Mouse (Mus musculus) megakaryocyte, embryonic 14.5 days (primary cell): ENCODE measurements around the gene Hoxa7. TPM values are rescaled to one million over a fixed set of nuclear protein-coding genes. Genes with fewer than 3 reads are reported as not detected.

Source experiments
- H3K27me3 ChIP-seq: replicated peaks from 2 replicates; pipeline ENCODE3; 2012; ENCODE audit warnings: inconsistent platforms
- H3K36me3 ChIP-seq: replicated peaks from 2 replicates; pipeline ENCODE3; 2012; ENCODE audit warnings: low read length, inconsistent platforms, mixed read lengths
- H3K4me1 ChIP-seq: 2 replicates; pipeline ENCODE4 v1.6.1; 2012; ENCODE audit warnings: inconsistent platforms
- H3K4me3 ChIP-seq: replicated peaks from 2 replicates; pipeline ENCODE3; 2012; ENCODE audit warnings: moderate library complexity, mild to moderate bottlenecking, inconsistent platforms
- H3K9me3 ChIP-seq: 2 replicates; pipeline ENCODE4 v1.6.1; 2012; ENCODE audit warnings: inconsistent platforms
- FLI1 ChIP-seq: IDR thresholded peaks from 2 replicates; pipeline ENCODE4 v1.6.1; 2012; ENCODE audit warnings: low read length, inconsistent platforms, mixed read lengths
- GATA1 ChIP-seq: IDR thresholded peaks from 3 replicates; pipeline ENCODE4 v1.6.1; 2012; ENCODE audit warnings: mixed read lengths, low read length, inconsistent platforms, borderline replicate concordance
- polyA plus RNA-seq: library from polyadenylated mRNA; stranded (reverse); fragments of >175 nt; gene quantifications from 2 replicates; pipeline ENCODE4 v1.2.3, GENCODE M21; 2012; ENCODE audit warnings: low replicate concordance; ENCODE audit not compliant: insufficient read depth

Gene Hoxa7
- polyA plus RNA-seq, 1 experiment, result 2.8 TPM

DNA sequence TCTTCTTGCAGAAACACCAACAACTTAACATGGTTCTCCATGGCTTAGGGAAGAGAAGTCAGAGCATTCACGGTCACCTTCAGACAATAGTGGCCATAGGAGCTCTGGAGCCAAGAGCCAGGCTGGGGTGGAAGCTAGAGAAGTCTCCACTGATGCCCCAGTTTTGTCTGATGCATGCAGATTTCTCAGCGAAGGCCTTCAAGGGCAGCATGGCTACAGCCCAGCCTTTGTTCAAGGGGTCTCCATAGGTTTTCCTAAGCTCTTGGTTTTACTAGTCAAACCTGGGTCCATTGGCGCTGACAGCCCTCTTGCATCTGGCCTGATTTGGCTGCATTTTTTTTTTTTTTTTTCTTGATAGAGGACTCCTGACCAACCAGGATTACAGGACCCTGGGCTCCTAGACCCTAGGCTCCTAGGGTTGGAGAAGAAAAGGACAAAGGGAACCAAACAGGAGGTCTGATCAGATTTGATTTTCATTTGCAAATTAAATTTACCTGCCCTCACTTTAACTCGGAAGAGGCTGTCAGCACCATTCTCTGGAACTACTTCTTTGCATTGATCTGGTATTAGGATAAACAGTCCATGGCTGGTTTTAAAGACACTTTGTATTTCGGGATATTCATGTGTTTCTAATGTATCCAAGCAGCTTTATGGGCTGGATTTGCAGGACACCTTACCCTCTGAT, 42.6 kb upstream of the Hoxa7 start:
- Histone ChIP-seq H3K4me3 (no peak overlapping the region), H3K36me3 (no peaks in the 10 kb centered on the region), H3K27me3 (peaks cover 98% of the 10 kb centered on the region), H3K9me3 (peaks cover 7% of the 10 kb centered on the region; the same call in 1 of the 2 replicates), H3K4me1 (peaks cover 45% of the 10 kb centered on the region)
- TF ChIP-seq GATA1 (no peak), FLI1 (no peak)

DNA sequence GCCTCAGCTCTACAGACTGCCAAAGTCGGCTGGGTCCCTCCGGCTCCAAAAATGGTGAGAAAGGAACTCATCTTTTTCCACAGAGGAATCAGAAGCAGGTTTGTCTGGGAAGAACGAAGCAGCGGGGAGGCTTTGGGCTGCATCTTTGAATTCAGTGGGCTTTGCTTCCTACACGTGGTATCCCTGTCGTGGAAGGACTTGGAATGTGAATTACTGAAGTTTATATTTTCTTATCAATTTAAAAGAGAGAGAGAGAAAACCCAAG, 41.6 kb upstream of the Hoxa7 start:
- TF ChIP-seq FLI1, result no peak
- no peak for TF ChIP-seq GATA1
- H3K4me1 ChIP-seq, result peaks cover 49% of the 10 kb centered on the region
- peaks cover 98% of the 10 kb centered on the region for H3K27me3 ChIP-seq
- H3K9me3 ChIP-seq, result peaks cover 7% of the 10 kb centered on the region; the same call in 1 of the 2 replicates
- H3K36me3 ChIP-seq, result no peaks in the 10 kb centered on the region
- no peak overlapping the region for H3K4me3 ChIP-seq

DNA sequence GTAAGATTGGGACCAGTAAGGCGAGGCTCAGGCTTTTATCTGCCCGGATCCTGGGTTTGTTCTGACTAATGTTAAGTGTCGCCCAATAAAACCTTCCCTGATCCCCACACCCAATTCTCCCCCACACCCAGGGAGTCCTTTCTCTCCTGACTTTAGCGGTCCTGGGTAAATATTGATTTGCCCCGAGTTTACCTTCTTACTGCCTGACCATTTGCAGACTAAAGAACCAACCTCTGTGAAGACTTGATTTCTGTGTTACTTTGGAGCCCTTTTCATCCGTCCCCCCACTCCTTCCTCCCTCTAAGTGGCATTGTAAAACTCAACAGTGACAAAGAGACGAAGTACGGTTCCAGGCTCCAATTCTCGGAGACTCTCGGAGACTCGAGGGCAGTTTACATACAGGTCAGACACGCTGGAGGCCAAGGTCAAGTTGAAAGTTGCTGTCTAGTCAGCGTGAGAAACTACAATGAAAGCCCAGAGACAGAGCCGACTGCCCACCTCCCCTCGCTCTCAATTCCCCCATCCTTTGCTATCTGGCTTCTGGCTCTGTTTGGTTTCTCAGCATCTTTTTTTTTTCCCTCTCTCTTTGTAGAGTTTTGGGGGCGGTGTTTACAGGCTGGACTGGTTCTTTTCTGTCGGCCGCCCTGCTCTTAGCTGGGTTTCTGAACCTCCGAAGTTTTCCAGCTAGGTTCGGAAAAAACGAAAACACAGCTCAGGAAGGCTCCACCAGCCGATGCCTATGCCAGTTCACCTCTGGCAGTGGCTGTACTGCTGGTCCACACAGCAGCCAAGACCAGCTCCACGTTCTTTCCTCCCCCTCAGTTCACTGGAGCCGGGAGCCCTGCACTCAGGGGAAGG, 41.0 kb upstream of the Hoxa7 start:
- H3K27me3 ChIP-seq, result peaks cover 97% of the 10 kb centered on the region
- H3K36me3 ChIP-seq, result no peaks in the 10 kb centered on the region
- TF ChIP-seq GATA1 (no peak), FLI1 (no peak)
- H3K4me3 ChIP-seq, result peak overlapping the region; percentile 55
- H3K9me3 ChIP-seq, result peaks cover 7% of the 10 kb centered on the region; the same call in 1 of the 2 replicates
- H3K4me1 ChIP-seq, result peaks cover 49% of the 10 kb centered on the region

DNA sequence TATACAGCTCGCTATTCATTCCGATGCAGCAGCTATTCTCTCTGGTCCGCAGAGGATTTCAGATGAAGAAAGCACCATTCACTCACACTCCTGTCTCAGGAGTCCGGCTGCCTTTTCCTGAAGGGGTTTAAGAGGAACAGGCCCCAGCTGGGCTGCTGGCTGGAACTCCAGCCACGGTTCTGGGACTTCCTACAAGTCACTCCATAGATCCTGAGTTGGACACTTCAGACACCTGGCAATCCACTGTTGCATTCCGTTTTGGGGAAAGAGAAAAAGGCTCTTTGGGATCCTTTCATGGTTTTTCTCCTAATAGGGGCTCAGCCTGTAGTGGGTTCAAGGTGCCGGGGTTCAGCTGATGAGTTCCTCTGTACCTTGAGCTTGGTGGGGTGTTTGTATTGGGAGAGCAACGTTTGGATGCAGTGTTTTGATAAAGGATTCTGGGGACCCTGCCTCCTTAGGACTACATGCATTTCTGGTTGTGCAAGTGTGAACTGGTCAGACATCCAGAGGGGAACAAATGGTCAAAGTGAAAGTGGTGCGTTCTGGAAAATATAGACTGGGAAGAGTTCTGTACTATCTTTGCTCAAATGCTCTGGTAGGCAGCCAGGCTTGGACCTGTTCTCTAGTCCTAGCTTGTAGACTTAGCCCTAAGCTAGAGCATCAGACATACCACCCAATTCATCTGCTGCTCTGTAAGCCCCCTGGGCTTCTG, 40.3 kb upstream of the Hoxa7 start:
- H3K4me3 ChIP-seq, result peak overlapping the region; percentile 55
- peaks cover 7% of the 10 kb centered on the region; the same call in 1 of the 2 replicates for H3K9me3 ChIP-seq
- TF ChIP-seq GATA1 (no peak), FLI1 (no peak)
- H3K27me3 ChIP-seq, result peaks cover 96% of the 10 kb centered on the region
- peaks cover 49% of the 10 kb centered on the region for H3K4me1 ChIP-seq
- no peaks in the 10 kb centered on the region for H3K36me3 ChIP-seq

DNA sequence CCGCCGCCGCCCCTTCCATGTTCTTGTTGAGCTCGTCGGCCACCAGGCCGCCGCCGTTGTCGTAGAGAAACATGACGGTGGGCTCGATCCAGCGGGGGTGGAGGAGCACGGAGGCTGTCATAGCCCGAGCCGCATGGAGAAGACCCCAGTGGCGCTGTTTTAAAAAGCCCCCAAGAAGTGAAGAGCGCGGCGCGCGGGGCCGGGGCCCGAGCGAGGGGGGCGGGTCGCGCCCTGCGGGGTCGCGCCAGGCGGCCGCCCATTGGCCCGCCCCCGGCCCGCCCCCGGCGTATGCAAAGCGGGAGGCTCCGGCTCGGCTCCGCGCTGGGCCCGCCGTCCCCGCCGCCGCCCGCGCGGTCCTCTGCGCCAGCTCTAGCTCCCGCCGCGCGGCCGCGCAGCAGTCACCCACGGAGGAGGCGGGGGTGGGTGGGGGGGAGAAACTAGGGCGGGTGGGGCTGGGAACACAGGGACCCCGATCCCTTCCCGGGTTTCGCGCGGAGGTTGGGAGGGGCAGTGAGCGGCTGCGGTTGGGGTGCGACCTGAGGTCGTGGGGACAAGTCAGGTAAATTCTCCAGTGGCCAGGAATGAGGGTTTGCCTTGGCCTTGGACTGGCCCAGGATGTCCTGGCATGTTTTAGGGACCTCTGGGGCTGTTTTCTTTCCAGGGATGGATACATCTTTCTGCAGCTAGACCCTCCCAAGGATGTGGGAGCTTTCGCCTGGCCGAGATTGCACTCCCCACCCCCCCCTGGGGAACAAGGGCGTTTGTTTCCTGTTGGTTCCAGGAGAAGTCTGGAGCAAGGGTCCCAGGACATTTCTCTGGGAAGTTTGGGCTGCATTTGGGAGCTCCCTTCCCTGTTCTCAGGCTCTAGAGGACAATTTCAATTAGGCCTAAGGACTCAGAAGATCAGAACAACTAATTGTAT, 39.3 kb upstream of the Hoxa7 start, which contains the start of gene Hoxa13:
Gene Hoxa13, minus strand, starts transcription at position 227 of the 922 bp plus-strand sequence.
- Histone ChIP-seq H3K36me3 (no peaks in the 10 kb centered on the region), H3K9me3 (peaks cover 7% of the 10 kb centered on the region; the same call in 1 of the 2 replicates), H3K4me3 (peak within 1 kb of the TSS; percentile 87), H3K4me1 (peaks cover 45% of the 10 kb centered on the region), H3K27me3 (peaks cover 94% of the 10 kb centered on the region)
- no peak for TF ChIP-seq GATA1
- no peak for TF ChIP-seq FLI1

DNA sequence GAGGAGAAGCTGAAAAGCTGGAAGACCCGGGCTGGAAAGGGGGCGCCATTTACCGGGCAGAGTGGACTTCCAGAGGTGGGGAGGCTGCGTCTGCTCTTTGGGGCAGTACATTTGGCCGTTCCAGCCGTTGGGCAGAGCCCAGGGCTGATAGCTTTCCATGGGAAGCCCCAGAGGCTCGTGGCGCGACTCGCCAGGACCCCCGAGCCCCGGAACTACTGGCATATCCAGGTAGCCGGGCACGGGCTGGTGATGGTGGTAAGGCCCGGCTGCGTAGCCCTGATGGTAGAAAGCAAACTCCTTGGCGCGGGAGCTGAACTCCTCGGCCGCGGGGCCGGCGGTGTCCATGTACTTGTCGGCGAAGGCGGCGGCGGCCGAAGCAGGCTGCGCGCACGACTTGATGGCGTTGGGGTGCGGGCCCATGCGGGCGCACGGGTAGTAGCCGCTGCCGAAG, 38.2 kb upstream of the Hoxa7 start:
- Histone ChIP-seq H3K4me1 (peaks cover 38% of the 10 kb centered on the region), H3K36me3 (no peaks in the 10 kb centered on the region), H3K9me3 (no peaks in the 10 kb centered on the region), H3K27me3 (peaks cover 91% of the 10 kb centered on the region), H3K4me3 (peak overlapping the region; percentile 70)
- TF ChIP-seq FLI1, result no peak
- no peak for TF ChIP-seq GATA1

DNA sequence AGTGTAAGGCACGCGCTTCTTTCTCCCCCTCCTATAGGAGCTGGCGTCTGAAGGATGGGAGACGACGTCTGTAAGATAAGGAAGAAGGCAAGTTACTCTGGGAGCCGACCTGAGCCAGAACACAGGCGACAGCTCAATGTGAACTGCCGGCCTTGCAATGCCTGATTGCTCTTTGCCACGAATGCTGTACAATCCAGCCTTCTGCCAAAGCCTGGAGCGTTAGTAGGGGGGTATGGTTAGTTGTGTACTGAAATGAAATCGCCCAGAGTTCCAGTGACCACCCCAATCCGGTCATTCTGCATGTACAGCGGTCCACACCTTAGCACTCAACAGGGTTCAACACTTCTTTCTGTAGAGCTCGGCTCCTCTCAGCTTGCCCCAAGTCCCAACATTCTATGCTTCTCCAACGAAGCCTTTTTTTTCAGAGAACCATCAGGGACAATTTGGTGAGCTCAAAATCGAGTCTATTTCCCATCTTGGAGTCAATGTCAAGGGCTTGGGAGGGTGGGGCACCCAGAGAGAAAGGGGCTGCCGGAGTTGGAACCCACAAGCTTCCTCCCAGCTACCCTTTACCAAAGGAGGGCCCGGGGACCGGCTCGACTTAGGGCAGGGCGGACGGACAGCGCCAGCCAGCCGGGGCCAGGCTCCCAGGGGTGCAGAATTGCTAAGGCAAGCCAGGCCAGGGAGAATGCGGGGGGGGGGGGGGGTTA, 37.6 kb upstream of the Hoxa7 start:
- H3K27me3 ChIP-seq, result peaks cover 89% of the 10 kb centered on the region
- no peaks in the 10 kb centered on the region for H3K36me3 ChIP-seq
- TF ChIP-seq FLI1 (no peak), GATA1 (no peak)
- peaks cover 39% of the 10 kb centered on the region for H3K4me1 ChIP-seq
- H3K9me3 ChIP-seq, result no peaks in the 10 kb centered on the region
- no peak overlapping the region for H3K4me3 ChIP-seq

DNA sequence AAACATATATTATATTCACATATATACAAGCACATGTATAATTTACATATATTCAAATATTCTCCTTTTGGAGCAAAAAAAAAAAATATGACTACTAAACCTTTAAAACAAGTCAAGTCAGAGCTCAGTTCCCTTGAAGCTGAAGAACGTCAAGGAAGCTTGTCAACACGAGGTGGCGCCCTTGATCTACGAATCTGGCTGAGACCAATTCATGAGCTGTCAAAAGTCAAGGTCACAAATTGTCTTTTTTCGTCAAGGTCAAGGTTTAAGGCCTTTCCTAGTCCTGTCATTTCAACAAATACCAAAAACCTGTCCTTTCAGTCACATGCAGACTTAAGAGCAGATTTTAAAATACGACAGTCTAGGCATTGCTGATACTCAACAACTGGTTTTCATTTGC, 35.3 kb upstream of the Hoxa7 start:
- TF ChIP-seq GATA1 (no peak), FLI1 (no peak)
- H3K27me3 ChIP-seq, result peaks cover 89% of the 10 kb centered on the region

More for the DNA sequence above, 35.3 kb upstream of the Hoxa7 start:
- Histone ChIP-seq H3K4me3 (no peak overlapping the region), H3K4me1 (peaks cover 45% of the 10 kb centered on the region), H3K36me3 (no peaks in the 10 kb centered on the region), H3K9me3 (0 out of 2 replicates have a peak, but pooled peaks cover 14% of the 10 kb centered on the region)
